Mouse (Mus musculus) liver, adult 2 months (tissue): ENCODE measurements around the gene Stxbp3.

Source experiments
- CTCF ChIP-seq: fragments of 200-500 bp; IDR thresholded peaks from 2 replicates; pipeline ENCODE4 v1.5.1; 2011; ENCODE audit warnings: low read depth, low read length, control low read depth
- POLR2A ChIP-seq: fragments of 200-500 bp; IDR thresholded peaks from 2 replicates; pipeline ENCODE4 v1.6.1; 2011; ENCODE audit warnings: low read length, control low read depth; ENCODE audit not compliant: insufficient read depth; ENCODE audit errors: extremely low read depth

DNA sequence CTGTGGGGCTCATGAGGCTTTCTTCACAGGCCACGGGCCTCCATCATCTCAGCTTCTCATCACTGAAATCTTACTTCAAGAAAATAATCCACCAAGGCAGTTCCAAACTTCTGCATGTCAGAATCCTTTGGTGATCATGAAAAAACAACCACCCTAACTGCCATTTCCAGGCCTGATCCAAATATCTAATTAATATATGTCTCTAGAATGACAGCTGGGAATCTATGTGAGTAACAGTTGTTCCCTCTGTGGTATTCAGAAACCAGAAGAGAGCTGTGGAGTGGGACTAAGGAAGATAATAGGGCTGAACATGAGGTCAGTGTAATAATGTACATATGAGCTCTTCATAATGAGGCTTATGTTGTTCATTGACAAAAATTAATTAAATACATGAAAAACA, 12.9 kb upstream of the Stxbp3 start:
- TF ChIP-seq POLR2A (no peak), CTCF (no peak)
